Mouse (Mus musculus) frontal cortex, postnatal 25 days (tissue): ENCODE measurements around the gene Tcap.

ENCODE experiments used
- DNase-seq, 2 experiments: peaks; one replicate each; pipeline ENCODE4 v3.0.0; 2022; ENCODE audit warnings: low spot score in 2 of 2

Gene Tcap

DNA sequence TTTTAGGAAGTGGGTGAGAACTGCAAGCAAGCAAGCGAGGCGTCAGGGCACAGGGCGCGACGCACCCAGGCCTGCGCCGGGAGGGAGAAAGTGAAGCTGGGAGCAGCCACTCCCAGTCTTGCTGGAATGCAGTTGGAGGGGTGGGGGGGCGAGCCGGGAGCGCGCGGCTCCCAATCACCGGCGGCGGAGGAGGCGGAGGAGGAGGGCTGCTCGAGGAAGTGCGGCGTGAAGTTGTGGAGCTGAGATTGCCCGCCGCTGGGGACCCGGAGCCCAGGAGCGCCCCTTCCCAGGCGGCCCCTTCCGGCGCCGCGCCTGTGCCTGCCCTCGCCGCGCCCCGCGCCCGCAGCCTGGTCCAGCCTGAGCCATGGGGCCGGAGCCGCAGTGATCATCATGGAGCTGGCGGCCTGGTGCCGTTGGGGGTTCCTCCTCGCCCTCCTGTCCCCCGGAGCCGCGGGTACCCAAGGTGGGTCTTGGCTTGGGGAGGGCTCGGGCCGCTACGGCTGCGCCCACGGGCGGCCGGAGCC, 28.7 kb downstream of the Tcap start, which contains the start of gene Erbb2:
Gene Erbb2 (plus strand): TSS at position 198 of the 524 bp plus-strand sequence.
- no peak for DNase-seq

GRCm38 (mm10) chr11:98412797-98413301, 29.2 kb downstream of the Tcap start:
- no peak for DNase-seq

GRCm38 (mm10) chr11:98413731-98414130, 30.1 kb downstream of the Tcap start:
- DNase-seq = no peak

DNA sequence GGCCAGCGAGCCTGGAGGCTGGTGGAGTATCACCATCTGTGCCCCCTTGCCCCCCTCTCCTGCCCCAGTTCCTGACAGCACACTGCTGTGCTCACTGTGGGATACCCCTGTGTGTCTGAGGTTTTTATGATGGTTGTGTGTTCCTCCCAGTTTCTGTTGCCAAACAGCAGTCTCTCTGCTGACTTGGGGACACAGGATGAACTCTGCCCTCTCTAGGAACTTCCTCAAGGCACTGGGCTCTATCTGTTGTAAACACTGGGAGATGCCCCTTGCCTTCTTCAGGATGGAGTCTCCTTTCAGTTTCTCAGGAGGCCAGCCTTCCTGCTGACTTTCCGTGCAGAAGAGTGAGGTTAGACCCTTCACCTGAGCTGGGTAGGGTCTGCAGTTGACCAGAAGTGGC, 30.6 kb downstream of the Tcap start:
- DNase-seq = no peak

- no peak for DNase-seq
Observed at GRCm38 (mm10) chr11:98417074-98417473, 33.5 kb downstream of the Tcap start.

- DNase-seq = no peak
Observed at GRCm38 (mm10) chr11:98418273-98418672, 34.7 kb downstream of the Tcap start.

- DNase-seq = no peak
Observed at GRCm38 (mm10) chr11:98418939-98419547, 35.4 kb downstream of the Tcap start.

- no peak for DNase-seq
Observed at GRCm38 (mm10) chr11:98426592-98426991, 43.0 kb downstream of the Tcap start.

GRCm38 (mm10) chr11:98428436-98428835, 44.8 kb downstream of the Tcap start:
- DNase-seq = no peak

- DNase-seq = no peak
Observed at GRCm38 (mm10) chr11:98431743-98432502, 48.3 kb downstream of the Tcap start.
